Mouse (Mus musculus) heart, postnatal 0 days (tissue): Measurements from ENCODE around the gene Sesn3.

Experiments used
- CTCF ChIP-seq: IDR thresholded peaks from 2 replicates; pipeline ENCODE4 v1.5.1; 2016; ENCODE audit warnings: antibody characterized with exemption, control low read depth, low read depth
- EP300 ChIP-seq: IDR thresholded peaks from 2 replicates; pipeline ENCODE4 v1.6.1; 2016; ENCODE audit warnings: antibody characterized with exemption, low read depth

DNA sequence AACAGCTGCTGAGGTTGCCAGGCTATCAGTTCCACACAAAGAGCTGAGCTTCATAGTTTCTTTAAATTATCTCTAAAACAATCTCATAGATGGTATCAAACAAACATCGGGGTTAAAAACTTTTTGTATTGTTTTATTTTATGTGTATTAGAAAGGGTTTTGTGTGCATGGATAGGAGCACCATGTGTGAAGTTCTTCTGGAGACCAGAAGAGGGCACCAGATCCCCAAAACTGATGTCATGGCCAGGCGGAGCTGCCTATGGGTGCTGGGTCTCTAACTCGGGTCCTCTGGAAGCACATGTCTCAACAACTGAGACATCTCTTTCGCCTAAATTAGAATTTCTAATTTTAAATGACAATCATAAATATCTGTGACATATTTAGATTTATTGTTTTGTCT is 73.5 kb downstream of the Sesn3 start:
- TF ChIP-seq CTCF (peak; percentile 52), EP300 (no peak)
